Mouse (Mus musculus) bone marrow, adult 2 months (tissue): ENCODE data around the gene Tnn.

Experiments
- CTCF ChIP-seq: fragments of 200-500 bp; IDR thresholded peaks from 2 replicates; pipeline ENCODE4 v1.5.1; 2011; ENCODE audit warnings: low read length, control low read depth; ENCODE audit not compliant: control insufficient read depth, insufficient read depth
- POLR2A ChIP-seq: fragments of 200-500 bp; IDR thresholded peaks from 2 replicates; pipeline ENCODE4 v1.6.1; 2011; ENCODE audit warnings: low read depth, mild to moderate bottlenecking, control low read depth, low read length, borderline replicate concordance; ENCODE audit not compliant: control insufficient read depth

- 0 out of 2 replicates have a peak, but pooled peaks have one; percentile 20 for TF ChIP-seq CTCF
- TF ChIP-seq POLR2A = no peak
These were observed 31.1 kb upstream of the Tnn start for GRCm38 (mm10) chr1:160184506-160184905.
